Mouse (Mus musculus) adrenal gland, postnatal 4 days (tissue): ENCODE results near the gene Ush2a. TPM values are rescaled to one million over a fixed set of nuclear protein-coding genes. Genes with fewer than 3 reads are reported as not detected.

ENCODE experiments used
- DNase-seq, 2 experiments: peaks; one replicate each; pipeline ENCODE4 v3.0.0; 2021 to 2022; ENCODE audit warnings: low spot score in 2 of 2, mixed read lengths in 2 of 2
- total RNA-seq, 2 experiments: library from RNA; stranded (reverse); gene quantifications; 2 replicates each; pipeline ENCODE4 v1.2.3; 2021

Ush2a gene
- total RNA-seq, 2 experiments from 2014 or later: 0.08 to 0.17 TPM

- no peak for DNase-seq
Measured at GRCm38 (mm10) chr1:188762463-188762862, 500.6 kb downstream of the Ush2a start.

- DNase-seq: no peak
Measured at GRCm38 (mm10) chr1:188763761-188764160, 501.9 kb downstream of the Ush2a start.

- DNase-seq: no peak
Measured at GRCm38 (mm10) chr1:188770828-188771227, 509.0 kb downstream of the Ush2a start.

- DNase-seq: no peak
Measured at GRCm38 (mm10) chr1:188772516-188773229, 510.9 kb downstream of the Ush2a start.

GRCm38 (mm10) chr1:188773631-188774030 lies 511.8 kb downstream of the Ush2a start:
- DNase-seq: no peak

- no peak for DNase-seq
Measured at GRCm38 (mm10) chr1:188777556-188778161, 515.8 kb downstream of the Ush2a start.

- DNase-seq: no peak
Measured at GRCm38 (mm10) chr1:188785056-188785455, 523.2 kb downstream of the Ush2a start.

GRCm38 (mm10) chr1:188805069-188805468 lies 543.2 kb downstream of the Ush2a start:
- no peak for DNase-seq

- DNase-seq: no peak
Measured at GRCm38 (mm10) chr1:188805852-188806251, 544.0 kb downstream of the Ush2a start.

- DNase-seq: no peak
Measured at GRCm38 (mm10) chr1:188810631-188811030, 548.8 kb downstream of the Ush2a start.

GRCm38 (mm10) chr1:188815072-188815471 lies 553.2 kb downstream of the Ush2a start:
- DNase-seq: no peak

GRCm38 (mm10) chr1:188824195-188824594 lies 562.4 kb downstream of the Ush2a start:
- DNase-seq: no peak

- DNase-seq: no peak
Measured at GRCm38 (mm10) chr1:188824878-188825532, 563.2 kb downstream of the Ush2a start.

GRCm38 (mm10) chr1:188830527-188831407 lies 568.9 kb downstream of the Ush2a start:
- DNase-seq: no peak

- DNase-seq: no peak
Measured at GRCm38 (mm10) chr1:188833906-188834305, 572.1 kb downstream of the Ush2a start.

- no peak for DNase-seq
Measured at GRCm38 (mm10) chr1:188834770-188835169, 572.9 kb downstream of the Ush2a start.

- no peak for DNase-seq
Measured at GRCm38 (mm10) chr1:188837613-188838295, 575.9 kb downstream of the Ush2a start.

GRCm38 (mm10) chr1:188847242-188847641 lies 585.4 kb downstream of the Ush2a start:
- no peak for DNase-seq

GRCm38 (mm10) chr1:188852776-188853175 lies 591.0 kb downstream of the Ush2a start:
- DNase-seq: no peak

- DNase-seq: no peak
Measured at GRCm38 (mm10) chr1:188854240-188854639, 592.4 kb downstream of the Ush2a start.

GRCm38 (mm10) chr1:188855034-188855433 lies 593.2 kb downstream of the Ush2a start:
- no peak for DNase-seq
